Mouse (Mus musculus): ENCODE data around the gene Nat14. TPM values are rescaled to one million over a fixed set of nuclear protein-coding genes. Genes with fewer than 3 reads are reported as not detected.

The Nat14 gene
- polyA plus RNA-seq, 1 experiment from 2014 or later: 5.1 TPM

- Histone ChIP-seq H3K27me3 (no peaks in the 10 kb centered on the region), H3K36me3 (no peaks in the 10 kb centered on the region), H3K27ac (replicated peaks) (no peak overlapping the region), H3K4me3 (replicated peaks) (no peak overlapping the region), H3K4me1 (peaks cover 41% of the 10 kb centered on the region), H3K4me2 (replicated peaks) (no peak overlapping the region), H3K9me3 (replicated peaks) (no peaks in the 10 kb centered on the region), H3K9ac (no peak overlapping the region)
- ATAC-seq (ENCODE audit: insufficient number of reproducible peaks, low FRiP score, low TSS enrichment, low read depth): no peak
- 79% methylated on average over 17 of the region's 17 CpGs for WGBS
These were observed 6.5 kb downstream of the Nat14 start for GRCm38 (mm10) chr7:4928323-4928722.

DNA sequence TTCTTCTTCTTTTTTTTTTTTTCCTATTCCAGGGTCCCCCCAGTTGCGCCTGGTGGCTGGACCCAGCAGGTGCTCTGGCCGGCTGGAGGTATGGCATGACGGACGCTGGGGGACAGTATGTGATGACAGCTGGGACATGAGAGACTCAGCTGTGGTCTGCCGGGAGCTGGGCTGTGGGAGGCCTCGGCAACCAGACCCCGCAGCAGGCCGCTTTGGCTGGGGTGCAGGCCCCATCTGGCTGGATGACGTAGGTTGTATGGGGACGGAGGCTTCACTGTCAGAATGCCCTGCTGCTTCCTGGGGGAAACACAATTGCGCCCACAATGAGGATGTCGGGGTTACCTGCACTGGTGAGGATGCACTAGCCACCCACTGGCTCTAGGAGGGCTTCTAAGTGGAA is 11.3 kb downstream of the Nat14 start:
- 70% methylated on average over 12 of the region's 12 CpGs for WGBS

GRCm38 (mm10) chr7:4934160-4934914 is 12.5 kb downstream of the Nat14 start:
- Histone ChIP-seq H3K4me2 (replicated peaks) (no peak overlapping the region), H3K27me3 (no peaks in the 10 kb centered on the region), H3K9ac (no peak overlapping the region), H3K27ac (replicated peaks) (no peak overlapping the region), H3K4me1 (0 out of 2 replicates have a peak, but pooled peaks cover 10% of the 10 kb centered on the region), H3K36me3 (no peaks in the 10 kb centered on the region), H3K4me3 (replicated peaks) (no peak overlapping the region), H3K9me3 (replicated peaks) (no peaks in the 10 kb centered on the region)
- WGBS: 80% methylated on average over 4 of the region's 4 CpGs
- ATAC-seq (ENCODE audit: insufficient number of reproducible peaks, low FRiP score, low TSS enrichment, low read depth): no peak

More for the DNA sequence above, 11.3 kb downstream of the Nat14 start:
- Histone ChIP-seq H3K4me3 (replicated peaks) (no peak overlapping the region), H3K9ac (no peak overlapping the region), H3K36me3 (no peaks in the 10 kb centered on the region), H3K27me3 (no peaks in the 10 kb centered on the region), H3K27ac (replicated peaks) (0 out of 2 replicates have a peak overlapping the region, but pooled peaks have one; percentile 11), H3K9me3 (replicated peaks) (no peaks in the 10 kb centered on the region), H3K4me1 (0 out of 2 replicates have a peak, but pooled peaks cover 10% of the 10 kb centered on the region), H3K4me2 (replicated peaks) (no peak overlapping the region)
- no peak for ATAC-seq (ENCODE audit: insufficient number of reproducible peaks, low FRiP score, low TSS enrichment, low read depth)

GRCm38 (mm10) chr7:4936832-4937231 is 15.0 kb downstream of the Nat14 start:
- H3K4me2 ChIP-seq (replicated peaks): no peak overlapping the region
- no peak for ATAC-seq (ENCODE audit: insufficient number of reproducible peaks, low FRiP score, low TSS enrichment, low read depth)
- no peak overlapping the region for H3K4me3 ChIP-seq (replicated peaks)
- H3K9me3 ChIP-seq (replicated peaks): no peaks in the 10 kb centered on the region
- no peak overlapping the region for H3K27ac ChIP-seq (replicated peaks)
- no peak overlapping the region for H3K9ac ChIP-seq
- H3K36me3 ChIP-seq: no peaks in the 10 kb centered on the region
- 0 out of 2 replicates have a peak, but pooled peaks cover 10% of the 10 kb centered on the region for H3K4me1 ChIP-seq
- H3K27me3 ChIP-seq: no peaks in the 10 kb centered on the region
- WGBS: 65% methylated on average over 10 of the region's 10 CpGs

- 67% methylated on average over 11 of the region's 11 CpGs for WGBS
- Histone ChIP-seq H3K9me3 (replicated peaks) (no peaks in the 10 kb centered on the region), H3K9ac (no peak overlapping the region), H3K4me3 (replicated peaks) (no peak overlapping the region), H3K27me3 (no peaks in the 10 kb centered on the region), H3K27ac (replicated peaks) (no peak overlapping the region), H3K36me3 (no peaks in the 10 kb centered on the region), H3K4me1 (0 out of 2 replicates have a peak, but pooled peaks cover 10% of the 10 kb centered on the region), H3K4me2 (replicated peaks) (no peak overlapping the region)
- ATAC-seq (ENCODE audit: insufficient number of reproducible peaks, low FRiP score, low TSS enrichment, low read depth): no peak
These were observed 15.6 kb downstream of the Nat14 start for GRCm38 (mm10) chr7:4937392-4937791.

- ATAC-seq (ENCODE audit: insufficient number of reproducible peaks, low FRiP score, low TSS enrichment, low read depth): no peak
- H3K36me3 ChIP-seq: no peaks in the 10 kb centered on the region
- no peak overlapping the region for H3K9ac ChIP-seq
- no peaks in the 10 kb centered on the region for H3K27me3 ChIP-seq
- WGBS: 37% methylated on average over 2 of the region's 2 CpGs
- no peak overlapping the region for H3K4me2 ChIP-seq (replicated peaks)
- H3K27ac ChIP-seq (replicated peaks): no peak overlapping the region
- 0 out of 2 replicates have a peak, but pooled peaks cover 2% of the 10 kb centered on the region for H3K4me1 ChIP-seq
- H3K4me3 ChIP-seq (replicated peaks): no peak overlapping the region
- H3K9me3 ChIP-seq (replicated peaks): no peaks in the 10 kb centered on the region
These were observed 16.6 kb downstream of the Nat14 start for GRCm38 (mm10) chr7:4938456-4938855.

GRCm38 (mm10) chr7:4940068-4940479 is 18.2 kb downstream of the Nat14 start:
- no peak overlapping the region for H3K9ac ChIP-seq
- H3K4me3 ChIP-seq (replicated peaks): no peak overlapping the region
- 0 out of 2 replicates have a peak, but pooled peaks cover 5% of the 10 kb centered on the region for H3K4me1 ChIP-seq
- H3K4me2 ChIP-seq (replicated peaks): no peak overlapping the region
- H3K27ac ChIP-seq (replicated peaks): no peak overlapping the region
- no peak for ATAC-seq (ENCODE audit: insufficient number of reproducible peaks, low FRiP score, low TSS enrichment, low read depth)
- H3K27me3 ChIP-seq: no peaks in the 10 kb centered on the region
- H3K36me3 ChIP-seq: no peaks in the 10 kb centered on the region
- no peaks in the 10 kb centered on the region for H3K9me3 ChIP-seq (replicated peaks)
- 13% methylated on average over 9 of the region's 9 CpGs for WGBS

- no peak for ATAC-seq (ENCODE audit: insufficient number of reproducible peaks, low FRiP score, low TSS enrichment, low read depth)
- Histone ChIP-seq H3K4me1 (0 out of 2 replicates have a peak, but pooled peaks cover 5% of the 10 kb centered on the region), H3K4me3 (replicated peaks) (no peak overlapping the region), H3K4me2 (replicated peaks) (no peak overlapping the region), H3K27me3 (no peaks in the 10 kb centered on the region), H3K9ac (no peak overlapping the region), H3K9me3 (replicated peaks) (no peaks in the 10 kb centered on the region), H3K36me3 (no peaks in the 10 kb centered on the region), H3K27ac (replicated peaks) (no peak overlapping the region)
- WGBS: 47% methylated on average over 5 of the region's 5 CpGs
These were observed 20.8 kb downstream of the Nat14 start for GRCm38 (mm10) chr7:4942673-4943072.

- Histone ChIP-seq H3K4me1 (0 out of 2 replicates have a peak, but pooled peaks cover 5% of the 10 kb centered on the region), H3K9ac (no peak overlapping the region; the same call in 1 of the 2 replicates), H3K36me3 (no peaks in the 10 kb centered on the region), H3K27ac (replicated peaks) (no peak overlapping the region), H3K4me2 (replicated peaks) (peak overlapping the region; percentile 58), H3K4me3 (replicated peaks) (peak overlapping the region; percentile 33), H3K27me3 (no peaks in the 10 kb centered on the region), H3K9me3 (replicated peaks) (no peaks in the 10 kb centered on the region)
- 18% methylated on average over 15 of the region's 15 CpGs for WGBS
- peak; percentile 80 for ATAC-seq (ENCODE audit: insufficient number of reproducible peaks, low FRiP score, low TSS enrichment, low read depth)
These were observed 21.5 kb downstream of the Nat14 start for GRCm38 (mm10) chr7:4943223-4943815.

DNA sequence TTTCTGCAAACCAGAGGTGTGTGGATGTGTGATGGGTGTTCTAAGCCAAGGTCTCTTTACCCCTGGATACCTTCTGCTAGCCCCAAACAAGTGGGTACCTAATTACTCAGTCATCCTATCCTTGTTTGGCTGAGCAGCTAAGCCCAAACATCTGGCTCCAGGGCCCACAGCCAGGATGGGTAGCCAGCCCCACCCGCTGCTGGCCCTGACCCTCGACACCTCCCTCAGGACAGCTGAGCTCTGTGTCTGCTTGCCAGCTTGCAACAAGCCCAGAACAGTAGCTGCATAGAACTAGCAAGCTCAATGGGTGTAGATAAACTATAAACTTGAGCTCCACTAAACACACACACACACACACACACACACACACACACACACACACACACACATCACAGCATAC is 26.0 kb downstream of the Nat14 start:
- Histone ChIP-seq H3K9ac (no peak overlapping the region), H3K4me1 (0 out of 2 replicates have a peak, but pooled peaks cover 5% of the 10 kb centered on the region), H3K27ac (replicated peaks) (no peak overlapping the region), H3K9me3 (replicated peaks) (no peaks in the 10 kb centered on the region), H3K4me2 (replicated peaks) (no peak overlapping the region), H3K4me3 (replicated peaks) (no peak overlapping the region), H3K36me3 (no peaks in the 10 kb centered on the region), H3K27me3 (no peaks in the 10 kb centered on the region)
- WGBS: 24% methylated on average over 2 of the region's 2 CpGs
- no peak for ATAC-seq (ENCODE audit: insufficient number of reproducible peaks, low FRiP score, low TSS enrichment, low read depth)

DNA sequence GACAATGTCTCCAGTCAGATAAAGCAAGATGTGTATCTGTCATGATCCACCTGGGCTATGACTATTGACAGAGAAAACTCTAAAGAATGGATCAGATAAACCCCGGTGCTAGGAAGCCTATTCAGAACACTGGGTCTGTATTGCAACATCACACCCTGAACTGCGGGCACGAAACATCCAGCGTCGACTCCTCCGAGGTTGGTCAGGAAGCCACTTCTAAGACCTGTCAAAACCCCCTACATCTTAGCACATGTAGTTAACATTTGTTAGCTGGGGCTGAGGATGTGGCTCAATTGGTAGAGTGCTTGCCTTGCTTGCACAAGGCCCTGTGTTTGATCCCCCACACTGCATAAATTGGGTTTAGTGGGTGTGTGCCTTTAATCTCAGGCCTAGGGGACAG is 26.6 kb downstream of the Nat14 start:
- ATAC-seq (ENCODE audit: insufficient number of reproducible peaks, low FRiP score, low TSS enrichment, low read depth): no peak
- H3K27ac ChIP-seq (replicated peaks): no peak overlapping the region
- H3K9me3 ChIP-seq (replicated peaks): no peaks in the 10 kb centered on the region
- no peaks in the 10 kb centered on the region for H3K27me3 ChIP-seq
- H3K4me3 ChIP-seq (replicated peaks): no peak overlapping the region
- H3K4me2 ChIP-seq (replicated peaks): no peak overlapping the region
- 0 out of 2 replicates have a peak, but pooled peaks cover 3% of the 10 kb centered on the region for H3K4me1 ChIP-seq
- no peak overlapping the region for H3K9ac ChIP-seq
- WGBS: 67% methylated on average over 6 of the region's 6 CpGs
- H3K36me3 ChIP-seq: no peaks in the 10 kb centered on the region

Measured in embryonic facial prominence, embryonic 15.5 days (tissue).